Mouse (Mus musculus): ENCODE data around the gene Gm3285. TPM values are rescaled to one million over a fixed set of nuclear protein-coding genes. Genes with fewer than 3 reads are reported as not detected.

Gene Gm3285
- polyA plus RNA-seq (2015; fragmentation: Nextera tagmentation; extraction: Ambion mirVana): not detected in 2 replicates

DNA sequence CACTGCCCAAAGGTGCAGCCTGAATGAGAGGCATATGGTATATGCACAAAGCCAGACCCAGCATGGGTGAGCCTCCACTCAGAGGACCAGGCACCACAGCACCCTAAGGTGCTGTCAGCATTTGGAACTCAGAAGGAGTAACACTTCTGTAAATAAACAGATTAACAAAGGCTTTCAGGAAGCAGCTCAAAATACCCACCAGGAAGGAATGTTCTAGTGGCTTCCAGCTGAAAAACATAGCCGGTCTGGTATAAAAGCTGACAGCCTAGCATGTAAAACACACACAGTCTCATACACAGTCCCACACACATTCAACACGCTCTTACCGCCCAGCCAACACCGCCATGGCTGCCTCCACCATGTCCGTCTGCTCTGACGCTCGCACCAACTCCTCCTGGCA, at the start of gene Gm3285:
Gm3285 (plus strand) TSS at position 301 of the 400 bp plus-strand sequence.
- Histone ChIP-seq H3K9ac (no peak within 1 kb of the TSS), H3K4me3 (replicated peaks) (no peak within 1 kb of the TSS), H3K4me2 (no peak within 1 kb of the TSS), H3K4me1 (replicated peaks) (no peaks in the 10 kb centered on the region), H3K36me3 (replicated peaks) (no peaks in the 10 kb centered on the region), H3K27ac (replicated peaks) (no peak within 1 kb of the TSS), H3K9me3 (replicated peaks) (0 out of 2 replicates have a peak, but pooled peaks cover 3% of the 10 kb centered on the region), H3K27me3 (no peaks in the 10 kb centered on the region)
- WGBS (ENCODE audit: insufficient replicate concordance): 47% methylated on average over 7 of the region's 7 CpGs
- ATAC-seq (ENCODE audit: insufficient read depth): no peak

DNA sequence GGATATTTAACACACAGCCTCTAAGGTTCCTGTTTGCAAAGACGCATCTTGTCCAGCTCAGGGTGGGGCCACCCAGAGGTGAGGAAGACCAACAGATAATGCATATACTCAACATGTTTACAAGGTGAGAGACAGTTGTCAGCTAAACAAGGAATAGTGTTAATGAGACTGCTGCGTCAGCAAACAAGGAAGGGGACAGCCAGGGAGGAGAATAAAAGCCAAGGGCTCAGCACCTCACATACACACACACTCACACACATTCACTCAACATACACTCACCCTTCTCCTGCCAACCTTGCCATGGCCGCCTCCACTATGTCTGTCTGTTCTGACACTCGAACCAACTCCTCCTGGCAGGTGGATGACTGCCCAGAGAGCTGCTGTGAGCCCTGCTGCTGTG, 47.4 kb upstream of the Gm3285 start, which contains the start of gene Gm2696:
Gm2696 (plus strand) TSS at position 301 of the 400 bp plus-strand sequence.
- Histone ChIP-seq H3K4me1 (replicated peaks) (no peaks in the 10 kb centered on the region), H3K27ac (replicated peaks) (no peak within 1 kb of the TSS), H3K9me3 (replicated peaks) (no peaks in the 10 kb centered on the region), H3K4me2 (no peak within 1 kb of the TSS), H3K4me3 (replicated peaks) (no peak within 1 kb of the TSS), H3K9ac (no peak within 1 kb of the TSS), H3K36me3 (replicated peaks) (no peaks in the 10 kb centered on the region), H3K27me3 (no peaks in the 10 kb centered on the region)
- ATAC-seq (ENCODE audit: insufficient read depth): no peak
- 39% methylated on average over 4 of the region's 4 CpGs for WGBS (ENCODE audit: insufficient replicate concordance)

- no peak for ATAC-seq (ENCODE audit: insufficient read depth)
- H3K4me3 ChIP-seq (replicated peaks): no peak overlapping the region
- H3K27ac ChIP-seq (replicated peaks): no peak overlapping the region
- no peaks in the 10 kb centered on the region for H3K36me3 ChIP-seq (replicated peaks)
- H3K27me3 ChIP-seq: no peaks in the 10 kb centered on the region
- no peaks in the 10 kb centered on the region for H3K9me3 ChIP-seq (replicated peaks)
- H3K4me2 ChIP-seq: no peak overlapping the region
- H3K4me1 ChIP-seq (replicated peaks): no peaks in the 10 kb centered on the region
- WGBS (ENCODE audit: insufficient replicate concordance): 25% methylated on average over 5 of the region's 5 CpGs
- H3K9ac ChIP-seq: no peak overlapping the region
These were observed 46.3 kb upstream of the Gm3285 start for GRCm38 (mm10) chr10:77815514-77815913.

DNA sequence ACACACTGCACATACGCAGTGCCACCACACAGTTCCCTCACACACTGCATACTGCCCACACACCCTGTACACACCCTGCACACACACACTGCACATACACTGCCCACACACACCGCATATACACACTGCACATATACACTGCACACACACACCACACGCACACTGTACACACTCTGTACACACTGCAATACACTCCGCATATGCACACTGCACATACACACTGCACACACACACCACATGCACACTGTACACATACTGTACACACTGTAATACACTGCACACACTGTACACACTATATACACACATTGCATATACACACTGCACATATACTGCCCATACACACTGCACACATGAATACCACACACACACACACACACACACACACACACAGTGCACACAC, 43.3 kb upstream of the Gm3285 start:
- H3K36me3 ChIP-seq (replicated peaks): no peaks in the 10 kb centered on the region
- no peaks in the 10 kb centered on the region for H3K4me1 ChIP-seq (replicated peaks)
- H3K9ac ChIP-seq: no peak overlapping the region
- no peak overlapping the region for H3K4me2 ChIP-seq
- no peaks in the 10 kb centered on the region for H3K27me3 ChIP-seq
- H3K4me3 ChIP-seq (replicated peaks): no peak overlapping the region
- H3K27ac ChIP-seq (replicated peaks): no peak overlapping the region
- 80% methylated on average over 4 of the region's 4 CpGs for WGBS (ENCODE audit: insufficient replicate concordance)
- H3K9me3 ChIP-seq (replicated peaks): no peaks in the 10 kb centered on the region
- no peak for ATAC-seq (ENCODE audit: insufficient read depth)

DNA sequence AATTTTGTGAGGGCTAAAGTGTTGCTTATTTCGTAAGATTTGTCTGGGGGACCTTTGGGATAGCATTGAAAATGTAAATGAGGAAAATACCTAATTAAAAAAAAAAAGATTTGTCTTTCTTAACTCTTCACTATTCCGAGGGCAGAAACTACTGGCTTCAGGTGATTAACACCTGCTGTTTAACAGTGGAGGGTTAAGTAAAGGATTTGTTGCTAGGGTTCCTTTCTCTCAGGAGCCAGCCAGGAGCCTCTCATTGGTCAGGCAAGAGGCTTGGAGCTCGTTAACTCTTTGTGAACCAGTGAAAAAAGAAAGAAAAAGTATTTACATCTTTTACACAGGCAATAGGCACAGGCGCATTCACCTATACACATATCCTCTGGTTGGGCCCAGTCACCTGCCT, 42.6 kb upstream of the Gm3285 start:
- Histone ChIP-seq H3K27ac (replicated peaks) (no peak overlapping the region), H3K4me2 (no peak overlapping the region), H3K4me3 (replicated peaks) (no peak overlapping the region), H3K36me3 (replicated peaks) (no peaks in the 10 kb centered on the region), H3K4me1 (replicated peaks) (no peaks in the 10 kb centered on the region), H3K27me3 (no peaks in the 10 kb centered on the region), H3K9ac (no peak overlapping the region), H3K9me3 (replicated peaks) (no peaks in the 10 kb centered on the region)
- WGBS (ENCODE audit: insufficient replicate concordance): 46% methylated on average over 4 of the region's 4 CpGs
- no peak for ATAC-seq (ENCODE audit: insufficient read depth)

DNA sequence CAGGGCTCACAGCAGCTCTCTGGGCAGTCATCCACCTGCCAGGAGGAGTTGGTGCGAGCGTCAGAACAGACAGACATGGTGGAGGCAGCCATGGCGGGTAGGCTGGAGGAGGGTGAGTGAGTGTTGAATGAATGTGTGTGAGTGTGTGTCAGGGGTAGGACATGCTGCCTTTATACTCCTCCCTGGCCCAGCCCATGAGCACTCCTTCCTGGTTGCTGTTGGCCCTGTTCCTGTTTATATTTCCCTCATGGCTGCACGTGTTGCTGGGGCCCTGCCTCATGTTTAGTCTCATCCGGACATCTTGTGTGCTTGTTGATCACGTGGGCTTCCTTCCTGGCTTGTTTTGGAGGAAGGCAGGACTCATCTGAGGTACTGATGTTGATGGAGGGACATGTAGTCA, 34.8 kb upstream of the Gm3285 start, which contains the start of gene Krtap10-4:
Krtap10-4 (minus strand) TSS at position 145 of the 400 bp plus-strand sequence.
- no peak within 1 kb of the TSS for H3K27ac ChIP-seq (replicated peaks)
- no peak for ATAC-seq (ENCODE audit: insufficient read depth)
- no peaks in the 10 kb centered on the region for H3K27me3 ChIP-seq
- H3K4me2 ChIP-seq: no peak within 1 kb of the TSS
- no peaks in the 10 kb centered on the region for H3K36me3 ChIP-seq (replicated peaks)
- 39% methylated on average over 6 of the region's 6 CpGs for WGBS (ENCODE audit: insufficient replicate concordance)
- no peak within 1 kb of the TSS for H3K4me3 ChIP-seq (replicated peaks)
- no peaks in the 10 kb centered on the region for H3K4me1 ChIP-seq (replicated peaks)
- no peak within 1 kb of the TSS for H3K9ac ChIP-seq
- H3K9me3 ChIP-seq (replicated peaks): no peaks in the 10 kb centered on the region

DNA sequence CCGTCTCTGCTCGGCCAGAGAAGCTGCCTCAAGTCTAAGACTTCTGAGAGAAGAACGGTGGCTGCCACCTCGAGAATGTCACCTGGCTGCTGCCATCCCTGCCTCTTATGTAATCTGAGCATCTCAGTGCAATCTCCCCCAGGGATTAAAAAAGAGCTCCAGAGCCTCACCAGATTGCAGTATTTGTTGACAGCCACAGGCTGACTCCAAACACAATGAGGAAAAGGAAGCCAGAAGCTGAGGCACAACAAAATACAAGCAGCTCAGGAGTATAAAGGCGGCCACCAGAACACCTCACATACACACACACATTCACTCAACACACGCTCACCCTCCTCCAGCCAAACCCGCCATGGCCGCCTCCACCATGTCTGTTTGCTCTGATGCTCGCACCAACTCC, 26.1 kb upstream of the Gm3285 start, which contains the start of gene Krtap10-10:
Krtap10-10 (plus strand) TSS at position 301 of the 400 bp plus-strand sequence.
- no peaks in the 10 kb centered on the region for H3K4me1 ChIP-seq (replicated peaks)
- 53% methylated on average over 9 of the region's 9 CpGs for WGBS (ENCODE audit: insufficient replicate concordance)
- no peak within 1 kb of the TSS for H3K4me3 ChIP-seq (replicated peaks)
- H3K27me3 ChIP-seq: no peaks in the 10 kb centered on the region
- no peaks in the 10 kb centered on the region for H3K36me3 ChIP-seq (replicated peaks)
- ATAC-seq (ENCODE audit: insufficient read depth): no peak
- no peak within 1 kb of the TSS for H3K27ac ChIP-seq (replicated peaks)
- H3K4me2 ChIP-seq: no peak within 1 kb of the TSS
- no peaks in the 10 kb centered on the region for H3K9me3 ChIP-seq (replicated peaks)
- no peak within 1 kb of the TSS for H3K9ac ChIP-seq

DNA sequence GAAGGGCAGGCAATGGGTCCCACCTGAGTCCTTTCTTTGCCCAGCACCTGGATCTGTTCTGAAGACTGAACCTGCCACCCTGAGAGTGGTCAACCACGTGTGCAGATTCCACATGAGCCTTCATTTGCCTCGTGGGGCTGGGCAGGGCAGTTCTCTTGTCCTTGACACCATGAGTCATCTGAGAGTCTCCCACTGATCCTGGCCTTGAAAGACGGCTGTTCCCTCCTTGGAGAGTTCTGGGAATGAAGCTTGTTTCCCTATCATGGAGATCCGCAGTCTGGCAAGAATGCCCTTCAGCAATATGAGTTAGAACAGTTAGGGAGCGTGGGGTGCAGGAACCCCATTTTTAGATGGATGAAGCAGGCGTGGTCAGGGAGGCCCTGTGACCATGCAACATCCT, 22.8 kb upstream of the Gm3285 start:
- 50% methylated on average over 6 of the region's 6 CpGs for WGBS (ENCODE audit: insufficient replicate concordance)
- Histone ChIP-seq H3K4me3 (replicated peaks) (no peak overlapping the region), H3K27me3 (no peaks in the 10 kb centered on the region), H3K27ac (replicated peaks) (no peak overlapping the region), H3K9ac (no peak overlapping the region), H3K4me1 (replicated peaks) (no peaks in the 10 kb centered on the region), H3K9me3 (replicated peaks) (no peaks in the 10 kb centered on the region), H3K4me2 (no peak overlapping the region), H3K36me3 (replicated peaks) (no peaks in the 10 kb centered on the region)
- no peak for ATAC-seq (ENCODE audit: insufficient read depth)

- Histone ChIP-seq H3K27ac (replicated peaks) (no peak within 1 kb of the TSS), H3K9me3 (replicated peaks) (no peaks in the 10 kb centered on the region), H3K9ac (no peak within 1 kb of the TSS), H3K27me3 (no peaks in the 10 kb centered on the region), H3K4me1 (replicated peaks) (no peaks in the 10 kb centered on the region), H3K36me3 (replicated peaks) (no peaks in the 10 kb centered on the region), H3K4me3 (replicated peaks) (no peak within 1 kb of the TSS), H3K4me2 (no peak within 1 kb of the TSS)
- no peak for ATAC-seq (ENCODE audit: insufficient read depth)
- 42% methylated on average over 3 of the region's 3 CpGs for WGBS (ENCODE audit: insufficient replicate concordance)
These were observed 15.3 kb upstream of the Gm3285 start, which contains the start of gene Gm36176 for GRCm38 (mm10) chr10:77846503-77846902. Gene Gm36176 (plus strand): TSS chr10:77846803.

GRCm38 (mm10) chr10:77846961-77847360, 14.8 kb upstream of the Gm3285 start:
- ATAC-seq (ENCODE audit: insufficient read depth): no peak
- Histone ChIP-seq H3K36me3 (replicated peaks) (no peaks in the 10 kb centered on the region), H3K27me3 (no peaks in the 10 kb centered on the region), H3K9ac (no peak overlapping the region), H3K4me3 (replicated peaks) (no peak overlapping the region), H3K4me1 (replicated peaks) (no peaks in the 10 kb centered on the region), H3K4me2 (no peak overlapping the region), H3K27ac (replicated peaks) (no peak overlapping the region), H3K9me3 (replicated peaks) (no peaks in the 10 kb centered on the region)
- WGBS (ENCODE audit: insufficient replicate concordance): 28% methylated on average over 2 of the region's 2 CpGs

GRCm38 (mm10) chr10:77847538-77847937, 14.2 kb upstream of the Gm3285 start:
- H3K9me3 ChIP-seq (replicated peaks): no peaks in the 10 kb centered on the region
- H3K27ac ChIP-seq (replicated peaks): no peak overlapping the region
- H3K4me3 ChIP-seq (replicated peaks): no peak overlapping the region
- H3K27me3 ChIP-seq: no peaks in the 10 kb centered on the region
- H3K9ac ChIP-seq: no peak overlapping the region
- no peaks in the 10 kb centered on the region for H3K4me1 ChIP-seq (replicated peaks)
- H3K36me3 ChIP-seq (replicated peaks): no peaks in the 10 kb centered on the region
- 68% methylated on average over 2 of the region's 2 CpGs for WGBS (ENCODE audit: insufficient replicate concordance)
- no peak overlapping the region for H3K4me2 ChIP-seq
- no peak for ATAC-seq (ENCODE audit: insufficient read depth)

GRCm38 (mm10) chr10:77852559-77852958, 9.2 kb upstream of the Gm3285 start, which contains the start of gene Gm10318:
Gene Gm10318 (plus strand): TSS chr10:77852859.
- Histone ChIP-seq H3K9ac (no peak within 1 kb of the TSS), H3K9me3 (replicated peaks) (no peaks in the 10 kb centered on the region), H3K4me3 (replicated peaks) (no peak within 1 kb of the TSS), H3K36me3 (replicated peaks) (no peaks in the 10 kb centered on the region), H3K4me2 (no peak within 1 kb of the TSS), H3K27me3 (no peaks in the 10 kb centered on the region), H3K27ac (replicated peaks) (no peak within 1 kb of the TSS), H3K4me1 (replicated peaks) (no peaks in the 10 kb centered on the region)
- 57% methylated on average over 9 of the region's 9 CpGs for WGBS (ENCODE audit: insufficient replicate concordance)
- ATAC-seq (ENCODE audit: insufficient read depth): no peak

All from liver, embryonic 15.5 days (tissue).